Mouse (Mus musculus): ENCODE data around the gene Cnp. TPM values are rescaled to one million over a fixed set of nuclear protein-coding genes. Genes with fewer than 3 reads are reported as not detected.

The Cnp gene
- polyA plus RNA-seq, 2 experiments: 15.9 to 21.3 TPM

DNA sequence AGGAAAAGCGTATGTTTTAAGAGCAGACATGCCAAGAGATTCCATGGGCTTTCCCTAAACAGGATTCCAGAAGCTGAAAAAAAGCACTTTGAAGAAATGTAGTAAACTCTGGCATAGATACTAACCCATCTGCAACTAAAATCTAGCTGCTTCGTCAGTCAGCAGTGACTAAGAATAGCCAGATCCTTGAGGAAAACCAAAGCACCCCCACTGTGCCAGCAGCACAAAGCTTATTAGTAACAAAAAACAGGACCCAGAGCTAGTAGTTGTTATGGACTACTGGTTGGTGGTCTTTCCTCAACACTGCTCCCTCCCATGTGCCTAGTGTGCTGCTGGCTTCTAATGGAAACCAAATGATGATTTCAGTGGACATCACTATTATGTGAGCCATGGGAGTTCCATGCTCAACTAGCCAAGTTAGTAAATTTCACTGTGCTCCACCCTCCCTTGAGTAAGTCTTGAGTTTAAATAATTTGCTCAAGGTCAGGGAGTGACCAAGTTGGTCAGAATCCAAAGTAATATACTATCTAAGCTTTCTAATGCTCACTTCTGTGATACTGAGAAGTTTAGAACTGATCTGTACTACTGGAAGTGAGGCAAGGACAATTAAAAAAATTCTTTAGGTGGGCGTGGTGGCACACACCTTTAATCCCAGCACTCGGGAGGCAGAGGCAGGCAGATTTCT is 29.8 kb downstream of the Cnp start:
- Histone ChIP-seq H3K9me3 (ENCODE audit: control insufficient read depth, low read length) (no peaks in the 10 kb centered on the region), H3K36me3 (ENCODE audit: control insufficient read depth, insufficient read depth, low read length) (peaks cover 34% of the 10 kb centered on the region), H3K9ac (ENCODE audit: low read depth, low read length, severe bottlenecking) (no peak overlapping the region), H3K27me3 (ENCODE audit: control insufficient read depth, insufficient read depth, low read length) (no peaks in the 10 kb centered on the region), H3K4me1 (ENCODE audit: control insufficient read depth, insufficient read depth, low read length) (no peaks in the 10 kb centered on the region), H3K4me2 (replicated peaks; ENCODE audit: low read depth, low read length, severe bottlenecking) (no peak overlapping the region), H3K27ac (replicated peaks; ENCODE audit: low read depth, low read length) (no peak overlapping the region), H3K4me3 (replicated peaks; ENCODE audit: low read length) (no peak overlapping the region)
- ATAC-seq (ENCODE audit: low FRiP score, low read depth): 0 out of 2 replicates have a peak, but pooled peaks have one; percentile 12
- no peak for TF ChIP-seq POLR2A (IDR thresholded peaks at IDR 0.05; ENCODE audit: borderline replicate concordance, extremely low read depth, insufficient read depth, insufficient read length)
- WGBS: 70% methylated on average over 4 of the region's 4 CpGs
- DNase-seq (ENCODE audit: low spot score): peak; percentile 16

DNA sequence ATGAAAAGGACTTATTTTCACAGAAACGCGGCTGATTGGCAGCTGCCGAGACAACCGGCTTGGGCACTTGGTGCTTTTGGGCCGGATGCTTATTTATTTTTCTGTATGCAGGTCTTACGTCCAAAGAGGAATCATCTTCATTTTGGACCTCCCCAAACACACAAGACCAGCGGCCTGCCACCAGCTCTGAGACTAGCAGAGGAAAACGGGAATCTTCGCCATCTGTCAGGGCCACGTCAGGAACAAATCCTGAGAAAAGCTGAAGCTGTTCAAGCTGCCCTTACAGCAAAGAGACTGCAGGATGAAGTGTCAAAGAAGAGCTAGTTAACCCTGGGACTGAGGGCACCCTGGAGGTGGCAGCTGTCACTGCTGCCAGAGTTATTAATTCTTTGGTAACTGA is 30.7 kb downstream of the Cnp start:
- no peak for TF ChIP-seq POLR2A (IDR thresholded peaks at IDR 0.05; ENCODE audit: borderline replicate concordance, extremely low read depth, insufficient read depth, insufficient read length)
- Histone ChIP-seq H3K4me1 (ENCODE audit: control insufficient read depth, insufficient read depth, low read length) (peaks cover 4% of the 10 kb centered on the region; the same call in 1 of the 2 replicates), H3K4me3 (replicated peaks; ENCODE audit: low read length) (no peak overlapping the region), H3K36me3 (ENCODE audit: control insufficient read depth, insufficient read depth, low read length) (peaks cover 24% of the 10 kb centered on the region), H3K9me3 (ENCODE audit: control insufficient read depth, low read length) (no peaks in the 10 kb centered on the region), H3K9ac (ENCODE audit: low read depth, low read length, severe bottlenecking) (no peak overlapping the region), H3K4me2 (replicated peaks; ENCODE audit: low read depth, low read length, severe bottlenecking) (no peak overlapping the region), H3K27me3 (ENCODE audit: control insufficient read depth, insufficient read depth, low read length) (no peaks in the 10 kb centered on the region), H3K27ac (replicated peaks; ENCODE audit: low read depth, low read length) (no peak overlapping the region)
- no peak for ATAC-seq (ENCODE audit: low FRiP score, low read depth)
- DNase-seq (ENCODE audit: low spot score): no peak
- WGBS: 91% methylated on average over 10 of the region's 10 CpGs

DNA sequence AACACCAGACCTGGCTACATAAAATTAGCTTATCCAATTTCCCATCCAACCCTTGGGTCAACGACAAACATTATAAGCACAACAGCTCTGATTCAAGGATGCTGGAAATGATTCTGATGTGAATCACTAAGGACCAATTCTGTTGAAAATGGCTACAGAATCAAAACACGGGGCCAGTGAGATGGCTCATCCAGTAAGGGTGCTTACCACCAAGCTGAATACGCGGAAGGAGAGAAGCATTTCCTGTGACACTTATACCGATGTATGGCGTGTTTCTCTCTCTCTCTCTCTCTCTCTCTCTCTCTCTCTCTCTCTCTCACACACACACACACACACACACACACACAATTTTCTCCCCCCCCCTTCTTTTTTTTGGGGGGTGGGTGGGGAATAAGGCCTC is 32.4 kb downstream of the Cnp start:
- no peaks in the 10 kb centered on the region for H3K27me3 ChIP-seq (ENCODE audit: control insufficient read depth, insufficient read depth, low read length)

DNA sequence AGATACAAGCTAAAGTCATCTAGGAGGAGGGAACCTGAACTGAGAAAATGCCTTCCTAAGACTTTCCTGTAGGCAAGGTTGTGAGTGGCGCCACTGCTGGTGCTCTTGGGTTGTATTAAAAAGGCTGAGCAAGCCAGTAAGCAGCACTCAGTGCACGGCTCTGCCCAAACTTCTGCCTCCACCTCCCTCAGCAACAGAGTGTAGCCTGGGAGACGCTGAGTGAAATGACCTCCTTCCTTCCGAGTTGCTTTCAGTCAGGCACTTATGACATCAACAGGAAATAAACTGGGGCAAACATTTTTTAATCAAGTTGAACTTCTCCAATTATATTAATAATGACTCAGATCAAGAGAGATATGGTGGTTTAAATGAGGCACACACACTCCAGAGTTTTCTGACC is 34.1 kb downstream of the Cnp start:
- no peak for TF ChIP-seq POLR2A (IDR thresholded peaks at IDR 0.05; ENCODE audit: borderline replicate concordance, extremely low read depth, insufficient read depth, insufficient read length)
- WGBS: 81% methylated on average over 4 of the region's 4 CpGs
- no peak overlapping the region for H3K4me3 ChIP-seq (replicated peaks; ENCODE audit: low read length)
- no peak overlapping the region for H3K27ac ChIP-seq (replicated peaks; ENCODE audit: low read depth, low read length)
- DNase-seq (ENCODE audit: low spot score): no peak
- H3K36me3 ChIP-seq (ENCODE audit: control insufficient read depth, insufficient read depth, low read length): peaks cover 19% of the 10 kb centered on the region
- peaks cover 6% of the 10 kb centered on the region; the same call in 1 of the 2 replicates for H3K4me1 ChIP-seq (ENCODE audit: control insufficient read depth, insufficient read depth, low read length)
- H3K9me3 ChIP-seq (ENCODE audit: control insufficient read depth, low read length): no peaks in the 10 kb centered on the region
- H3K4me2 ChIP-seq (replicated peaks; ENCODE audit: low read depth, low read length, severe bottlenecking): no peak overlapping the region
- H3K27me3 ChIP-seq (ENCODE audit: control insufficient read depth, insufficient read depth, low read length): no peaks in the 10 kb centered on the region
- H3K9ac ChIP-seq (ENCODE audit: low read depth, low read length, severe bottlenecking): no peak overlapping the region
- no peak for ATAC-seq (ENCODE audit: low FRiP score, low read depth)

More for the DNA sequence above, 32.4 kb downstream of the Cnp start:
- Histone ChIP-seq H3K9ac (ENCODE audit: low read depth, low read length, severe bottlenecking) (no peak overlapping the region), H3K36me3 (ENCODE audit: control insufficient read depth, insufficient read depth, low read length) (peaks cover 16% of the 10 kb centered on the region), H3K4me2 (replicated peaks; ENCODE audit: low read depth, low read length, severe bottlenecking) (no peak overlapping the region), H3K27ac (replicated peaks; ENCODE audit: low read depth, low read length) (no peak overlapping the region), H3K4me3 (replicated peaks; ENCODE audit: low read length) (no peak overlapping the region), H3K4me1 (ENCODE audit: control insufficient read depth, insufficient read depth, low read length) (peaks cover 6% of the 10 kb centered on the region; the same call in 1 of the 2 replicates), H3K9me3 (ENCODE audit: control insufficient read depth, low read length) (no peaks in the 10 kb centered on the region)
- no peak for ATAC-seq (ENCODE audit: low FRiP score, low read depth)
- 93% methylated on average over 6 of the region's 6 CpGs for WGBS
- TF ChIP-seq POLR2A (IDR thresholded peaks at IDR 0.05; ENCODE audit: borderline replicate concordance, extremely low read depth, insufficient read depth, insufficient read length): no peak
- DNase-seq (ENCODE audit: low spot score): no peak

DNA sequence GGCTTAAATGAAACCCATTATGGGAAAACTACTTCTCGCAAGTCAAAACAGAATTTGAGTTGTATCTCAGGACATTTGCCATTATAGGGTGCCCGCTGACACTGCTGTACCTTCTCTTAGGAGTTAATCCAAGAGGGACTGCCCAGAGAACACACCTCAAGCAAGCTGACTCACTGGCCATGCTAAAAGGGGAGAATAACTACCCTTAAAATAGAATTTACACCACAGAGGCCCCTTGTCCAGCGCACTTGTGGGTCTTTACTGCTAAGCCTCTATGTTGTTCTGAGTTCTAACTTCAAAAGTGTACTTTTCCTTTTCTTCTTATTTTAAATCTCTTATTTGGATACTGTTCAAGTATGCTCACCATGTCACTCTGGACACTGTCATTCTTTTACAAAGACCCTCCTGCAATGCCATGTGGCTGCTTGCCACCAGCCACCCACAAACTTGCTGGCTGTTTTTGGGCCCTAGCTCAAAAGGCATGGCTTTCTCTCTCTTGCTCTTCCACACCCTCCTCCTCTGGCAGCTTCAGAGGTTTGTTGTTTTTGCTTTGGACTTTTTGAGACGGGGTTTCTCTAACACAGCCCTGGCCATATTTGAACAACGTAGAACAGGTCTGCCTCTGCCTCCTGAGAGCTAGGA is 34.8 kb downstream of the Cnp start:
- no peak overlapping the region for H3K9ac ChIP-seq (ENCODE audit: low read depth, low read length, severe bottlenecking)
- no peak overlapping the region for H3K27ac ChIP-seq (replicated peaks; ENCODE audit: low read depth, low read length)
- H3K4me2 ChIP-seq (replicated peaks; ENCODE audit: low read depth, low read length, severe bottlenecking): no peak overlapping the region
- no peaks in the 10 kb centered on the region for H3K27me3 ChIP-seq (ENCODE audit: control insufficient read depth, insufficient read depth, low read length)
- no peak for ATAC-seq (ENCODE audit: low FRiP score, low read depth)
- no peak for DNase-seq (ENCODE audit: low spot score)
- H3K9me3 ChIP-seq (ENCODE audit: control insufficient read depth, low read length): no peaks in the 10 kb centered on the region
- peaks cover 19% of the 10 kb centered on the region for H3K36me3 ChIP-seq (ENCODE audit: control insufficient read depth, insufficient read depth, low read length)
- H3K4me1 ChIP-seq (ENCODE audit: control insufficient read depth, insufficient read depth, low read length): peaks cover 6% of the 10 kb centered on the region; the same call in 1 of the 2 replicates
- WGBS: 85% methylated on average over 5 of the region's 5 CpGs
- no peak overlapping the region for H3K4me3 ChIP-seq (replicated peaks; ENCODE audit: low read length)
- TF ChIP-seq POLR2A (IDR thresholded peaks at IDR 0.05; ENCODE audit: borderline replicate concordance, extremely low read depth, insufficient read depth, insufficient read length): no peak
